Mouse (Mus musculus): ENCODE data around the gene Insrr.

DNA sequence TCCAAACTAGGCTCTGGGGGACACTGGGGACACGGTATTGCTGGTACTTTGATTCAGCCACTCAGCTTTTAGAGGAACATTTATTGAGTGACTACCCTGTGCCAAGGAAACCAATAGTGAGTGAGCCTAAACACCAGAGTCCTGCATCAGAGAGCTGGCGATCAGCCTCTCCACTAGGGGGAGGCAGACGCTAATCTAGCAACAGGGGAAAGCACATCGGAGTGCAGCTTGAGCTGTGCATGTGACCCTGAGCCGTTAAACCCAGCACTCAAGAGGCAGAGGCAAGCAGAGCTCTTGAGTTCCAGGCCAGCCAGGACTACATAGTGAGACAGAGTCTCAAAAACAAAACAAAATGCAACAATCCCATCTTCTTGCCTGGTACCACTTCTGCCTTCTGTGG lies 47.7 kb upstream of the Insrr start:
- TF ChIP-seq EP300 (IDR thresholded peaks at IDR 0.05; ENCODE audit: low read depth) = no peak
- TF ChIP-seq CTCF (IDR thresholded peaks at IDR 0.05; ENCODE audit: low read depth) = peak; percentile 85
